Mouse (Mus musculus): ENCODE data around the gene S100a13. TPM values are rescaled to one million over a fixed set of nuclear protein-coding genes. Genes with fewer than 3 reads are reported as not detected.

S100a13 gene
- polyA plus RNA-seq, 1 experiment from 2014 or later, result 35.5 TPM

GRCm38 (mm10) chr3:90512948-90513642 lies 1.1 kb upstream of the S100a13 start:
- Histone ChIP-seq H3K27ac (ENCODE audit: low read depth) (no peak overlapping the region), H3K27me3 (ENCODE audit: insufficient read depth, low read length) (no peaks in the 10 kb centered on the region), H3K9me3 (ENCODE audit: low read length) (no peaks in the 10 kb centered on the region), H3K9ac (replicated peaks) (0 out of 2 replicates have a peak overlapping the region, but pooled peaks have one; percentile 65), H3K4me1 (ENCODE audit: insufficient read depth) (peaks cover 24% of the 10 kb centered on the region), H3K4me3 (ENCODE audit: low read depth, low read length) (no peak overlapping the region), H3K36me3 (replicated peaks; ENCODE audit: insufficient read depth, low read length) (peaks cover 7% of the 10 kb centered on the region; the same call in 1 of the 2 replicates), H3K4me2 (ENCODE audit: low read depth, low read length) (peak overlapping the region; percentile 98)
- TF ChIP-seq EP300 (IDR thresholded peaks at IDR 0.05; ENCODE audit: low read depth), result no peak
- TF ChIP-seq CTCF (IDR thresholded peaks at IDR 0.05; ENCODE audit: low read depth), result no peak
- WGBS (ENCODE audit: insufficient replicate concordance), result 71% methylated on average over 9 of the region's 9 CpGs
- DNase-seq (no peak), ATAC-seq (no peak)

DNA sequence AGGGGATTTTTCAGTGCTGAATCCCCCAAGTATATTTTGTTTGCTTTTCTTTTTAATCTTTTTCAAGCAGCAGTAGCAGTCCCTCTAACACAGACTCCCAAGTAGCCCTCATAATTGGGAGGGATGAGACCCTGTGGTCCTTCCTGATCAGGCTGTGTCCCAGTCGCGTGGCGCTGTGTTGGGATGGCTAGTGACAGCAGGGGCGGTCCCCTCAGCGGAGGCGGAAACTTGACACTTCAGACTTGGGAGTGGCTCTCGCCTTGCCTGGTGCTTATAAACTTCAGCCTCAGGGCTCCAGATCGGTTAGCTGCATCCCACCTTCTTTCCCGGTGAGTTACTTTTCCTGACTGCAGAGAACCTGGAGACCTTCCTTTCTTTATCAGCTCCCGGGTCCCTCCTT lies 456 bp downstream of the S100a13 start:
- H3K27ac ChIP-seq (ENCODE audit: low read depth), result peak overlapping the region; percentile 46
- peaks cover 7% of the 10 kb centered on the region; the same call in 1 of the 2 replicates for H3K36me3 ChIP-seq (replicated peaks; ENCODE audit: insufficient read depth, low read length)
- TF ChIP-seq EP300 (IDR thresholded peaks at IDR 0.05; ENCODE audit: low read depth), result no peak
- no peak for TF ChIP-seq CTCF (IDR thresholded peaks at IDR 0.05; ENCODE audit: low read depth)
- peaks cover 24% of the 10 kb centered on the region for H3K4me1 ChIP-seq (ENCODE audit: insufficient read depth)
- no peaks in the 10 kb centered on the region for H3K9me3 ChIP-seq (ENCODE audit: low read length)
- 2% methylated on average over 10 of the region's 10 CpGs for WGBS (ENCODE audit: insufficient replicate concordance)
- H3K9ac ChIP-seq (replicated peaks), result peak overlapping the region; percentile 65
- H3K4me2 ChIP-seq (ENCODE audit: low read depth, low read length), result peak overlapping the region; percentile 98
- DNase-seq (peak; percentile 75), ATAC-seq (peak; percentile 78)
- no peaks in the 10 kb centered on the region for H3K27me3 ChIP-seq (ENCODE audit: insufficient read depth, low read length)
- H3K4me3 ChIP-seq (ENCODE audit: low read depth, low read length), result peak overlapping the region; percentile 61

DNA sequence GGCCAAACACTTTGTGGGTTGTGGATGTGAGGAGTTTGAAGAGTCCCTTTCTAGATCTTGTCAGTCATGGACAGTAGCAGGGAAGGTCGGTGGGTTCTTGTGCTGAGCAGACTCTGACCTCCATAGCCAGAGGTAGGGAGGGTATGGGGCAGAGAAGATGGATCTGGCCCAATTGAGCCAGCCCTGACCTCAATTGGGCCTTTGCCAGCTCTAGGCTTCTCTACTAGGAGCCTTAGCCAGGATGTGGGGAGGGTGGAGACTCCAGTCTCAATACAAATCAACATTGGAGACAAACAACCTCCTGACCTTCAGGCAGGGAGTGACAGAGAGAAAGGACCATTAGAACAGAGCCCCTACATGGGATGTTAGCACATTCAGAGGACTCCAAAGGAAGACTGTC lies 1.0 kb downstream of the S100a13 start:
- Histone ChIP-seq H3K27me3 (ENCODE audit: insufficient read depth, low read length) (no peaks in the 10 kb centered on the region), H3K27ac (ENCODE audit: low read depth) (peak overlapping the region; percentile 46), H3K36me3 (replicated peaks; ENCODE audit: insufficient read depth, low read length) (peaks cover 7% of the 10 kb centered on the region; the same call in 1 of the 2 replicates), H3K4me2 (ENCODE audit: low read depth, low read length) (peak overlapping the region; percentile 98), H3K9ac (replicated peaks) (peak overlapping the region; percentile 65), H3K9me3 (ENCODE audit: low read length) (no peaks in the 10 kb centered on the region), H3K4me1 (ENCODE audit: insufficient read depth) (peaks cover 24% of the 10 kb centered on the region), H3K4me3 (ENCODE audit: low read depth, low read length) (peak overlapping the region; percentile 61)
- WGBS (ENCODE audit: insufficient replicate concordance), result 21% methylated on average over 1 of the region's 1 CpGs
- no peak for TF ChIP-seq CTCF (IDR thresholded peaks at IDR 0.05; ENCODE audit: low read depth)
- TF ChIP-seq EP300 (IDR thresholded peaks at IDR 0.05; ENCODE audit: low read depth), result no peak
- ATAC-seq (peak; percentile 20; the same call in 1 of the 2 replicates), DNase-seq (no peak)

DNA sequence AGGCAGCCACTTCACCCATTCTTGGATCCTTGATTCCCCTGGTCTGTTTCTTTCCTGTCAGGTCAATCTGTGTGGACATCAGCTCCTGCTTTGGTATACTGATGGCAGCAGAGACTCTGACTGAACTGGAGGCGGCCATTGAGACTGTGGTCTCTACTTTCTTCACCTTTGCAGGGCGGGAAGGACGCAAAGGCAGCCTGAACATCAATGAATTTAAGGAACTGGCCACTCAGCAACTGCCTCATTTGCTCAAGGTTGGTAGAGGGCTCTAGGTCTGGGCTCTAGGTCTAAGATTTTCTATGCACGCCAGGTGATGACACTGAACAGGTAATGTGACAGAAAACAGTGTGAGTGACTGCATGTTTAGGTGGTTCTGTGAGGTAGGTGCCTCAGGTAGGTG lies 1.6 kb downstream of the S100a13 start:
- ATAC-seq (no peak), DNase-seq (no peak)
- Histone ChIP-seq H3K4me2 (ENCODE audit: low read depth, low read length) (peak overlapping the region; percentile 98), H3K4me3 (ENCODE audit: low read depth, low read length) (no peak overlapping the region), H3K27me3 (ENCODE audit: insufficient read depth, low read length) (no peaks in the 10 kb centered on the region), H3K9ac (replicated peaks) (peak overlapping the region; percentile 65; the same call in 1 of the 2 replicates), H3K9me3 (ENCODE audit: low read length) (no peaks in the 10 kb centered on the region), H3K27ac (ENCODE audit: low read depth) (no peak overlapping the region), H3K36me3 (replicated peaks; ENCODE audit: insufficient read depth, low read length) (peaks cover 4% of the 10 kb centered on the region; the same call in 1 of the 2 replicates), H3K4me1 (ENCODE audit: insufficient read depth) (peaks cover 24% of the 10 kb centered on the region)
- TF ChIP-seq EP300 (IDR thresholded peaks at IDR 0.05; ENCODE audit: low read depth) (no peak), CTCF (IDR thresholded peaks at IDR 0.05; ENCODE audit: low read depth) (no peak)
- WGBS (ENCODE audit: insufficient replicate concordance), result 75% methylated on average over 4 of the region's 4 CpGs

- Histone ChIP-seq H3K9ac (replicated peaks) (no peak overlapping the region), H3K4me2 (ENCODE audit: low read depth, low read length) (no peak overlapping the region), H3K27me3 (ENCODE audit: insufficient read depth, low read length) (no peaks in the 10 kb centered on the region), H3K27ac (ENCODE audit: low read depth) (no peak overlapping the region), H3K9me3 (ENCODE audit: low read length) (no peaks in the 10 kb centered on the region), H3K4me3 (ENCODE audit: low read depth, low read length) (no peak overlapping the region), H3K4me1 (ENCODE audit: insufficient read depth) (peaks cover 24% of the 10 kb centered on the region), H3K36me3 (replicated peaks; ENCODE audit: insufficient read depth, low read length) (0 out of 2 replicates have a peak, but pooled peaks cover 3% of the 10 kb centered on the region)
- WGBS (ENCODE audit: insufficient replicate concordance), result 84% methylated on average over 4 of the region's 4 CpGs
- no peak for DNase-seq
- ATAC-seq, result no peak
- TF ChIP-seq CTCF (IDR thresholded peaks at IDR 0.05; ENCODE audit: low read depth) (no peak), EP300 (IDR thresholded peaks at IDR 0.05; ENCODE audit: low read depth) (no peak)
These were observed 3.5 kb downstream of the S100a13 start for GRCm38 (mm10) chr3:90517711-90518110.

- Histone ChIP-seq H3K9me3 (ENCODE audit: low read length) (no peaks in the 10 kb centered on the region), H3K27me3 (ENCODE audit: insufficient read depth, low read length) (no peaks in the 10 kb centered on the region), H3K27ac (ENCODE audit: low read depth) (no peak overlapping the region), H3K4me1 (ENCODE audit: insufficient read depth) (peaks cover 3% of the 10 kb centered on the region; the same call in 1 of the 2 replicates), H3K9ac (replicated peaks) (no peak overlapping the region), H3K36me3 (replicated peaks; ENCODE audit: insufficient read depth, low read length) (peaks cover 6% of the 10 kb centered on the region; the same call in 1 of the 2 replicates), H3K4me3 (ENCODE audit: low read depth, low read length) (no peak overlapping the region), H3K4me2 (ENCODE audit: low read depth, low read length) (no peak overlapping the region)
- DNase-seq (no peak), ATAC-seq (peak; percentile 62; the same call in 1 of the 2 replicates)
- 52% methylated on average over 4 of the region's 4 CpGs for WGBS (ENCODE audit: insufficient replicate concordance)
- TF ChIP-seq EP300 (IDR thresholded peaks at IDR 0.05; ENCODE audit: low read depth) (no peak), CTCF (IDR thresholded peaks at IDR 0.05; ENCODE audit: low read depth) (peak; percentile 84)
These were observed 11.2 kb downstream of the S100a13 start for GRCm38 (mm10) chr3:90525421-90525820.

Data from liver, postnatal 0 days (tissue).